ENCODE assay signal across 8 mouse cellular contexts in genomic region chr11:95117030-95117429, GRCm38 (mm10). TPM values are rescaled to one million over a fixed set of nuclear protein-coding genes. Genes with fewer than 3 reads are reported as not detected.
A peak's percentile ranks its signal among the peaks of the same experiment; 100 is the strongest.
DNase-seq lines count a peak whose midpoint lies in the region; ATAC-seq and TF ChIP-seq lines count a peak whose summit lies in the region.

No protein-coding gene starts in this region.

- H3K4me2 ChIP-seq in midbrain, embryonic 15.5 days = no peak overlapping the region
- H3K4me2 ChIP-seq in stomach, embryonic 14.5 days (replicated peaks; ENCODE audit: low read depth, low read length) = no peak overlapping the region

- DNase-seq in 3T3-L1 (ENCODE audit: low read depth, low spot score) (peak; percentile 95), adipocyte (ENCODE audit: low spot score) (peak; percentile 87)
- peak; percentile 93 for DNase-seq in embryo, embryonic 10 days (ENCODE audit: low spot score)
- DNase-seq in gastrocnemius, postnatal 14 days = peak; percentile 55
- peak; percentile 76 for DNase-seq in kidney, adult 2 months
- peak; percentile 88 for DNase-seq in limb, embryonic 10.5 days (ENCODE audit: low spot score)

- intact Hi-C loops in gastrocnemius, postnatal 14 days (cut with DNase I; ENCODE audit: low total_unique reads) = loop anchor here (5.0 kb wide), 1 partner anchor 115 kb away; no protein-coding TSS in a partner anchor

- TF ChIP-seq CTCF in kidney, adult 2 months (conservative IDR thresholded peaks at IDR 0.05; ENCODE audit: insufficient read depth, insufficient read length, low read depth, low read length) = peak; percentile 99

- no peaks in the 10 kb centered on the region for H3K4me1 ChIP-seq in kidney, adult 2 months (ENCODE audit: control insufficient read depth, insufficient read depth, low read length)
- H3K4me1 ChIP-seq in limb, embryonic 10.5 days = peaks cover 37% of the 10 kb centered on the region
- H3K4me1 ChIP-seq in midbrain, embryonic 15.5 days = peaks cover 29% of the 10 kb centered on the region
- peaks cover 11% of the 10 kb centered on the region for H3K4me1 ChIP-seq in stomach, embryonic 14.5 days (ENCODE audit: control insufficient read depth, insufficient read depth, low read length)

- H3K4me3 ChIP-seq in kidney, adult 2 months (ENCODE audit: insufficient read depth, low read depth, low read length) = no peak overlapping the region
- no peak overlapping the region for H3K4me3 ChIP-seq in limb, embryonic 10.5 days
- H3K4me3 ChIP-seq in midbrain, embryonic 15.5 days = no peak overlapping the region
- H3K4me3 ChIP-seq in stomach, embryonic 14.5 days (ENCODE audit: low read depth, low read length) = no peak overlapping the region

- no peak overlapping the region for H3K27ac ChIP-seq in kidney, adult 2 months (ENCODE audit: insufficient read depth, low read depth, low read length)
- H3K27ac ChIP-seq in limb, embryonic 10.5 days = no peak overlapping the region
- H3K27ac ChIP-seq in midbrain, embryonic 15.5 days = no peak overlapping the region
- no peak overlapping the region for H3K27ac ChIP-seq in stomach, embryonic 14.5 days (ENCODE audit: low read length)

- H3K27me3 ChIP-seq in kidney, adult 2 months (replicated peaks; ENCODE audit: control insufficient read depth, insufficient read depth, low read length) = peaks cover 7% of the 10 kb centered on the region; the same call in 1 of the 2 replicates
- peaks cover 59% of the 10 kb centered on the region for H3K27me3 ChIP-seq in limb, embryonic 10.5 days (ENCODE audit: low read depth, poor library complexity, severe bottlenecking)
- peaks cover 39% of the 10 kb centered on the region for H3K27me3 ChIP-seq in midbrain, embryonic 15.5 days (replicated peaks)
- peaks cover 29% of the 10 kb centered on the region for H3K27me3 ChIP-seq in stomach, embryonic 14.5 days (ENCODE audit: control insufficient read depth, insufficient read depth, low read length)

- 2% methylated on average over 6 of the region's 6 CpGs for WGBS in kidney, adult 2 months
- 4% methylated on average over 6 of the region's 6 CpGs for WGBS in limb, embryonic 10.5 days
- WGBS in midbrain, embryonic 15.5 days = 0% methylated on average over 6 of the region's 6 CpGs
- 4% methylated on average over 6 of the region's 6 CpGs for WGBS in stomach, embryonic 14.5 days

- TF ChIP-seq POLR2A in kidney, adult 2 months (IDR thresholded peaks at IDR 0.05; ENCODE audit: low read depth, low read length) = no peak

- no peak overlapping the region for H3K9ac ChIP-seq in midbrain, embryonic 15.5 days
- no peak overlapping the region for H3K9ac ChIP-seq in stomach, embryonic 14.5 days (replicated peaks; ENCODE audit: low read depth, low read length)

- ATAC-seq in midbrain, embryonic 15.5 days (replicated peaks) = peak; percentile 71
- ATAC-seq in stomach, embryonic 14.5 days (ENCODE audit: insufficient number of reproducible peaks, insufficient read depth, low FRiP score, low read depth) = peak; percentile 62

- H3K9me3 ChIP-seq in limb, embryonic 10.5 days (replicated peaks) = no peaks in the 10 kb centered on the region
- H3K9me3 ChIP-seq in midbrain, embryonic 15.5 days = no peaks in the 10 kb centered on the region
- no peaks in the 10 kb centered on the region for H3K9me3 ChIP-seq in stomach, embryonic 14.5 days (ENCODE audit: control insufficient read depth, low read depth, low read length)

- H3K36me3 ChIP-seq in kidney, adult 2 months (ENCODE audit: control insufficient read depth, insufficient read depth, low read length) = no peaks in the 10 kb centered on the region
- H3K36me3 ChIP-seq in limb, embryonic 10.5 days = no peaks in the 10 kb centered on the region
- H3K36me3 ChIP-seq in midbrain, embryonic 15.5 days (replicated peaks) = no peaks in the 10 kb centered on the region
- H3K36me3 ChIP-seq in stomach, embryonic 14.5 days (ENCODE audit: control insufficient read depth, insufficient read depth, low read length) = no peaks in the 10 kb centered on the region

RNA-seq across cellular contexts. Expression of gene Dlx3, which starts 2.9 kb away (rescaled TPM):
- total RNA-seq in gastrocnemius, postnatal 14 days (2021) = not detected
- polyA plus RNA-seq in kidney, adult 2 months (2012; rRNA removed) = 0.05 and 0.10 TPM in 2 replicates
- 6.9 and 9.5 TPM in 2 replicates for polyA plus RNA-seq in limb, embryonic 10.5 days (2016; fragmentation: Nextera tagmentation; extraction: Ambion mirVana)
- polyA plus RNA-seq in midbrain, embryonic 15.5 days (2015; fragmentation: Nextera tagmentation; extraction: Ambion mirVana) = 0.17 and 0.20 TPM in 2 replicates
- 3.1 and 4.5 TPM in 2 replicates for polyA plus RNA-seq in stomach, embryonic 14.5 days (2014; fragmentation: Nextera tagmentation; extraction: Ambion mirVana)

RNA-seq across cellular contexts. Expression of gene Dlx4, which starts 29.0 kb away (rescaled TPM):
- total RNA-seq in gastrocnemius, postnatal 14 days (2021) = not detected
- 0.07 TPM in 1 of 2 replicates, not detected in the other for polyA plus RNA-seq in kidney, adult 2 months (2012; rRNA removed)
- polyA plus RNA-seq in limb, embryonic 10.5 days (2016; fragmentation: Nextera tagmentation; extraction: Ambion mirVana) = 0.85 and 1.9 TPM in 2 replicates
- polyA plus RNA-seq in midbrain, embryonic 15.5 days (2015; fragmentation: Nextera tagmentation; extraction: Ambion mirVana) = not detected in 2 replicates
- polyA plus RNA-seq in stomach, embryonic 14.5 days (2014; fragmentation: Nextera tagmentation; extraction: Ambion mirVana) = 0.46 and 0.52 TPM in 2 replicates

RNA-seq across cellular contexts. Expression of gene Itga3, which starts 40.4 kb away (rescaled TPM):
- 1 to 10 TPM; 3.5 to 4.0 TPM for total RNA-seq in gastrocnemius, postnatal 14 days (2021)
- 48.2 and 55.4 TPM in 2 replicates for polyA plus RNA-seq in kidney, adult 2 months (2012; rRNA removed)
- 10.2 and 11.1 TPM in 2 replicates for polyA plus RNA-seq in limb, embryonic 10.5 days (2016; fragmentation: Nextera tagmentation; extraction: Ambion mirVana)
- polyA plus RNA-seq in midbrain, embryonic 15.5 days (2015; fragmentation: Nextera tagmentation; extraction: Ambion mirVana) = 17.2 and 17.4 TPM in 2 replicates
- polyA plus RNA-seq in stomach, embryonic 14.5 days (2014; fragmentation: Nextera tagmentation; extraction: Ambion mirVana) = 21.5 and 23.3 TPM in 2 replicates
